Mouse (Mus musculus) kidney, embryonic 16.5 days (tissue): ENCODE data around the gene Rfx7. TPM values are rescaled to one million over a fixed set of nuclear protein-coding genes. Genes with fewer than 3 reads are reported as not detected.

Experiments used
- ATAC-seq: fragments of 200-750 bp; cut with Nextera tagmentation; 2 replicates; pipeline ENCODE4 v1.8.0; 2017; ENCODE audit warnings: moderate TSS enrichment; ENCODE audit not compliant: low FRiP score, low TSS enrichment
- H3K27ac ChIP-seq: fragments of 300-500 bp; sonication (generic); 2 replicates; pipeline ENCODE4 v1.5.1; 2014; ENCODE audit warnings: low read length
- H3K27me3 ChIP-seq: fragments of 300-500 bp; sonication (generic); 2 replicates; pipeline ENCODE4 v1.6.1; 2014; ENCODE audit warnings: low read length, control low read depth, mixed read lengths; ENCODE audit not compliant: insufficient read depth
- H3K36me3 ChIP-seq: fragments of 300-500 bp; sonication (generic); 2 replicates; pipeline ENCODE4 v1.6.1; 2014; ENCODE audit warnings: low read length, control low read depth, mixed read lengths; ENCODE audit not compliant: insufficient read depth
- H3K4me1 ChIP-seq: fragments of 300-500 bp; sonication (generic); 2 replicates; pipeline ENCODE4 v1.6.1; 2014; ENCODE audit warnings: low read length, control low read depth, mixed read lengths; ENCODE audit not compliant: insufficient read depth
- H3K4me2 ChIP-seq: fragments of 300-500 bp; sonication (generic); replicated peaks from 2 replicates; pipeline ENCODE4 v1.6.1; 2014; ENCODE audit warnings: low read depth, low read length
- H3K4me3 ChIP-seq: fragments of 300-500 bp; sonication (generic); 2 replicates; pipeline ENCODE4 v1.5.1; 2014; ENCODE audit warnings: mild to moderate bottlenecking, low read length
- H3K9ac ChIP-seq: fragments of 300-500 bp; sonication (generic); replicated peaks from 2 replicates; pipeline ENCODE4 v1.6.1; 2014; ENCODE audit warnings: low read length
- H3K9me3 ChIP-seq: fragments of 300-500 bp; sonication (generic); 2 replicates; pipeline ENCODE4 v1.6.1; 2016; ENCODE audit warnings: low read length, control low read depth
- WGBS: fragments of 180-500 bp; shearing (Covaris S2); extraction: QIAGEN DNeasy Blood & Tissue Kit; methylation state at CpG from one replicate; pipeline ENCODE4 v1.1.7; 2014; 5-methylcytosine and 5-hydroxymethylcytosine counted together
- polyA plus RNA-seq: library from polyadenylated mRNA; unstranded; fragments of >200 nt; fragmentation: Nextera tagmentation; extraction: Ambion mirVana; gene quantifications from 2 replicates; pipeline ENCODE4 v1.2.1, GENCODE M21; 2015

Rfx7 gene
- polyA plus RNA-seq, 1 experiment from 2014 or later = 9.8 TPM

DNA sequence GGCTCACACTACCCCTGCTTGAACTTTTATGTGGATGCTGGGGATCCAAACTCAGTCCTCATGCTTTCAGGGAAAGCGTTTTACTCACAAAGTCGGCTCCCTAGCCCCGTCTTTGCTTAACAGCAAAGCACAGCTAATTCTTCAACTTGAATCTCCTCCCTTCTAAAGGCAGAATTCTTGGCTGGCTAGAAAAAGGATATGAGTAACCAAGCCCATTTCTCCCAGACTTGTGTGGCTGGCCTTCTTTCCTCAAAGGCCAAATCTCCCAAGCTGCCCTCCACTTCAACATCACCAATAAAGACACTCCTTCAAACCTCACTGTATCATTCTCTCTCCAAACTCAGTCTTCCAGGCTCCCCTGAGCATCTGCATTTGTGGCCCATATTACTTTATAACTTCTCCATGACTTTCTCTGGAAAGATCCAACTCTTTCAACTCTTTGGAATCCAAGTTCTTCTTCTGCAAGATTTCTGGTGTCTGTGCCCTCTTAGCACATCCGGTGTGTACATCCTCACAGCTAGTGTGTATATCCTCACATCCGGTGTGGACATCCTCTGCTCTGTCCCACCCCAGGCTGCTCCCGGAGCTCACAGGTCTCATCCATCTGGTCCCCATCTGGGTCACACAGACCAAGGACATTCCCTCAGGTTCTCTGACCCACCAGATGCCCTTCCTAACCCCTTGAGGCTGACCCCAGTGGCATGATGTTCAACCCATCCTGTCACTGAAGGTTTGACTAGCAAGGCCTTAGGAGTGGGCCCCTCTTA, 111.8 kb downstream of the Rfx7 start:
- Histone ChIP-seq H3K27me3 (no peaks in the 10 kb centered on the region), H3K27ac (no peak overlapping the region), H3K9me3 (no peaks in the 10 kb centered on the region), H3K4me1 (peaks cover 33% of the 10 kb centered on the region), H3K36me3 (no peaks in the 10 kb centered on the region), H3K9ac (no peak overlapping the region), H3K4me2 (no peak overlapping the region), H3K4me3 (no peak overlapping the region)
- ATAC-seq = no peak
- 81% methylated on average over 6 of the region's 6 CpGs for WGBS

DNA sequence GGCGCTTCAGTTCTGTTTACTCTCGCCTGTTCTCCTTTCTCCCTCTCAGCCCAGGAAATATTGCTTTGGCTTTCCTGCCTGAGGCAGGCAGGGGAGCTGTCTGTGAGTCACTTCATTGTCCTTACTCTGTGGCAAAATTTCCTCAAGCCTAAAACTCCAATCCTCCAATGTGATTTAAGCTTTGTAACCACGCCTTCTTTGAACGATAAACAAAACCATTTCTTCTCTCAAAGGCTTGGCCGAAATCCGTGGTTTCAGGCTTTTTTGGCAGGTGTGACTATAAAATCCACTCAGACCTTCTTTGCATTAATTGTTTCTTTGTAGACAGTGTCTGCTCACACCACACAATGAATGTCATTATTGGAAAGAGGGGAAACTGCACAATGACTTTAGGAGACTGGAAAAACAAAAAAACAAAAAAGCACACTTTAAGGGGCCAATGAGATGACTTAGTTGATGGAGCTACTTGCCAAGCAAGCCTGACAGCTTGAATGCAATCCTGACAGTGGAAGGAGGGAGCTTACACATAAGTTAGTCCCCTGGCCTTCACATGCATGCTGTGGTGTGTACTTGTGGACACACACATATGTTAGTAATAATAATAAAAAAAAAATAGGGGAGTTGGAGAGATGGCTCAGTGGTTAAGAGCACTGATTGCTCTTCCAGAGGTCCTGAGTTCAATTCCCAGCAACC, 112.5 kb downstream of the Rfx7 start:
- WGBS = 46% methylated on average over 6 of the region's 6 CpGs

DNA sequence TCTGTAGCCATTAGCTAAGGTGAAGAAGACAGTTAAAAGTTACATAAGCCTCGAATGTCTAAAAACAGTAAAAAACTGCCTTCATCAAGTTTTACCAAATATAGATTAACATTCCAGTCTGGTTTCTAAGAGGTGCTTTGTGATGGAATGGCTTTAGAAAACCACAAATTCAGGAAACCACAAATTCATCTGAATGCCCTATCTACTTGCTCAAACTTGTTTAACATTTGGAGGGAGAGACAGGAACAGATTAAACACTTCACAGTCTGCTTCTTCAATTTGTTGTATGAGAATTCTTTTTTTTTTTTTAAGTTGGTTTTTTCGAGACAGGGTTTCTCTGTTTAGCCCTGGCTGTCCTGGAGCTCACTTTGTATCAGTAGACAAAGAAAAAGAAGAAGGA, 117.7 kb downstream of the Rfx7 start:
- WGBS = 64% methylated on average over 2 of the region's 2 CpGs
- no peak for ATAC-seq
- Histone ChIP-seq H3K27me3 (no peaks in the 10 kb centered on the region), H3K4me2 (no peak overlapping the region), H3K9ac (no peak overlapping the region), H3K27ac (no peak overlapping the region), H3K4me1 (peaks cover 12% of the 10 kb centered on the region), H3K4me3 (no peak overlapping the region), H3K36me3 (no peaks in the 10 kb centered on the region), H3K9me3 (no peaks in the 10 kb centered on the region)

More for the DNA sequence above, 112.5 kb downstream of the Rfx7 start:
- H3K4me2 ChIP-seq = no peak overlapping the region
- no peak overlapping the region for H3K9ac ChIP-seq
- no peaks in the 10 kb centered on the region for H3K9me3 ChIP-seq
- H3K36me3 ChIP-seq = no peaks in the 10 kb centered on the region
- H3K4me1 ChIP-seq = peaks cover 26% of the 10 kb centered on the region
- no peaks in the 10 kb centered on the region for H3K27me3 ChIP-seq
- H3K4me3 ChIP-seq = no peak overlapping the region
- ATAC-seq = no peak
- 0 out of 2 replicates have a peak overlapping the region, but pooled peaks have one; percentile 0 for H3K27ac ChIP-seq

GRCm38 (mm10) chr9:72652961-72653360, 120.9 kb downstream of the Rfx7 start:
- Histone ChIP-seq H3K4me1 (peaks cover 27% of the 10 kb centered on the region), H3K4me2 (peak overlapping the region; percentile 37), H3K36me3 (no peaks in the 10 kb centered on the region), H3K27ac (peak overlapping the region; percentile 90), H3K27me3 (no peaks in the 10 kb centered on the region), H3K9me3 (no peaks in the 10 kb centered on the region), H3K4me3 (peak overlapping the region; percentile 20; the same call in 1 of the 2 replicates), H3K9ac (no peak overlapping the region; the same call in 1 of the 2 replicates)
- 10% methylated on average over 8 of the region's 8 CpGs for WGBS
- ATAC-seq = peak; percentile 87

- H3K4me2 ChIP-seq = peak overlapping the region; percentile 37
- peaks cover 27% of the 10 kb centered on the region for H3K4me1 ChIP-seq
- H3K36me3 ChIP-seq = no peaks in the 10 kb centered on the region
- H3K9me3 ChIP-seq = no peaks in the 10 kb centered on the region
- H3K27ac ChIP-seq = peak overlapping the region; percentile 90
- 17% methylated on average over 4 of the region's 4 CpGs for WGBS
- H3K27me3 ChIP-seq = no peaks in the 10 kb centered on the region
- peak; percentile 17 for ATAC-seq
- H3K9ac ChIP-seq = peak overlapping the region; percentile 41
- H3K4me3 ChIP-seq = no peak overlapping the region; the same call in 1 of the 2 replicates
These were observed 121.5 kb downstream of the Rfx7 start for GRCm38 (mm10) chr9:72653533-72653932.

- Histone ChIP-seq H3K36me3 (no peaks in the 10 kb centered on the region), H3K4me2 (no peak overlapping the region), H3K27ac (no peak overlapping the region), H3K4me3 (no peak overlapping the region), H3K27me3 (no peaks in the 10 kb centered on the region), H3K4me1 (peaks cover 27% of the 10 kb centered on the region), H3K9ac (no peak overlapping the region), H3K9me3 (no peaks in the 10 kb centered on the region)
- no peak for ATAC-seq
- 68% methylated on average over 6 of the region's 6 CpGs for WGBS
These were observed 122.7 kb downstream of the Rfx7 start for GRCm38 (mm10) chr9:72654593-72655242.

DNA sequence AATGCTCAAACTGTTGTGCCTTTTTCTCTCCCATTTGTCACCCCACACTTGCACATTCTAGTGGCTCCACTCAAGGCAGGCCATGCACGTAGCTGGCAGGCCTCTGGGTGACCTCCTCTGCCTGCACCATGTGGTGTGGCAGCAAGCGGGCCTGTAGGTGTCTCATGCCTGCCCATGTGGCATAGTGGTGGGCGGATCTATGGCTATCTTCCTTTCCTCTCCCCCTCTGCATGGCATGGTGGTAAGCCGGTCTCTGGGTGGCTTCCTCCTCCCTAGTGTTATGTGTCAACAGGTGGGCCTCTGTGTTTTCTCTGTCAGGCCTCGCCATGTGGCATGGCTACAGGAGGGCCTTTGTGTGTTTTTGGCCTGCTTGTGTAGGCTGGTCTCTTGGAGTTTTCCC, 123.6 kb downstream of the Rfx7 start:
- H3K9me3 ChIP-seq = no peaks in the 10 kb centered on the region
- ATAC-seq = no peak
- peaks cover 29% of the 10 kb centered on the region for H3K4me1 ChIP-seq
- H3K4me2 ChIP-seq = no peak overlapping the region
- no peak overlapping the region for H3K27ac ChIP-seq
- whole genome bisulfite sequencing = 67% methylated on average over 5 of the region's 5 CpGs
- no peak overlapping the region for H3K9ac ChIP-seq
- no peaks in the 10 kb centered on the region for H3K27me3 ChIP-seq
- no peak overlapping the region for H3K4me3 ChIP-seq
- no peaks in the 10 kb centered on the region for H3K36me3 ChIP-seq

- H3K9ac ChIP-seq = 0 out of 2 replicates have a peak overlapping the region, but pooled peaks have one; percentile 22
- H3K4me1 ChIP-seq = peaks cover 35% of the 10 kb centered on the region
- WGBS = 39% methylated on average over 4 of the region's 4 CpGs
- no peaks in the 10 kb centered on the region for H3K36me3 ChIP-seq
- H3K4me2 ChIP-seq = no peak overlapping the region
- H3K9me3 ChIP-seq = no peaks in the 10 kb centered on the region
- H3K27me3 ChIP-seq = no peaks in the 10 kb centered on the region
- ATAC-seq = no peak
- H3K27ac ChIP-seq = peak overlapping the region; percentile 45
- H3K4me3 ChIP-seq = no peak overlapping the region
These were observed 124.5 kb downstream of the Rfx7 start for GRCm38 (mm10) chr9:72656491-72656890.

DNA sequence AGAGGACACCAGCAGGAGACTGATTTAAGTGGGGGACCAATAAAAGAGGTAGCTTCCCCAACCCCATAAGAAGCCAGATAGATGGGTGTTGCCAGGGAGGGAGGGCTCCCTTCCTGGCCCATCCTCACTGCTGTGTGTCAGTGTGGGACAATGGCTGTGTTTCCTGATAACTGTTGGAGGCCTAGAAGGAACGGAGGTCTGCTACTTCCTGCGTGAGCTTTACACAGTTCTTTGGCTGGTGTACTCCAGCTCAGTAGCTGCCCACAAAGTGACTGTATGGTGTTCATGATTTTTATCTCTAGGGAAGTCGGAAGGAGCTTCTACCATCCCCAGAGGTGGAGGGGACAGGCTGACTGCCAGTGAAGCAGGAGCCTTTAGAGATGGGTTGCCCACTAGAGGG, 124.9 kb downstream of the Rfx7 start:
- Histone ChIP-seq H3K4me1 (peaks cover 35% of the 10 kb centered on the region), H3K4me3 (no peak overlapping the region), H3K27me3 (no peaks in the 10 kb centered on the region), H3K36me3 (no peaks in the 10 kb centered on the region), H3K9ac (0 out of 2 replicates have a peak overlapping the region, but pooled peaks have one; percentile 22), H3K9me3 (no peaks in the 10 kb centered on the region), H3K4me2 (no peak overlapping the region), H3K27ac (peak overlapping the region; percentile 45)
- 53% methylated on average over 3 of the region's 3 CpGs for WGBS
- no peak for ATAC-seq
